Mouse (Mus musculus): ENCODE data around the gene Slc48a1.
A peak's percentile ranks its signal among the peaks of the same experiment; 100 is the strongest.

Slc48a1 gene

GRCm38 (mm10) chr15:97784561-97785161, 6.3 kb downstream of the Slc48a1 start:
- no peak for DNase-seq

- DNase-seq = peak; percentile 55
These were observed 7.6 kb downstream of the Slc48a1 start for GRCm38 (mm10) chr15:97785731-97786411.

GRCm38 (mm10) chr15:97786412-97787112, 8.2 kb downstream of the Slc48a1 start:
- peak; percentile 66 for DNase-seq

GRCm38 (mm10) chr15:97787148-97787798, 9.0 kb downstream of the Slc48a1 start:
- DNase-seq = no peak

- no peak for DNase-seq
These were observed 9.7 kb downstream of the Slc48a1 start for GRCm38 (mm10) chr15:97787799-97788667.

- DNase-seq = peak; percentile 53
These were observed 10.5 kb downstream of the Slc48a1 start for GRCm38 (mm10) chr15:97788821-97789220.

- peak; percentile 79 for DNase-seq
These were observed 11.6 kb downstream of the Slc48a1 start for GRCm38 (mm10) chr15:97789761-97790505.

GRCm38 (mm10) chr15:97791126-97791700, 12.9 kb downstream of the Slc48a1 start:
- no peak for DNase-seq

GRCm38 (mm10) chr15:97793386-97794153, 15.2 kb downstream of the Slc48a1 start:
- DNase-seq = no peak

GRCm38 (mm10) chr15:97794268-97794667, 15.9 kb downstream of the Slc48a1 start:
- no peak for DNase-seq

GRCm38 (mm10) chr15:97795559-97796235, 17.4 kb downstream of the Slc48a1 start:
- DNase-seq = no peak

GRCm38 (mm10) chr15:97796674-97797310, 18.5 kb downstream of the Slc48a1 start:
- no peak for DNase-seq

GRCm38 (mm10) chr15:97798134-97798533, 19.8 kb downstream of the Slc48a1 start:
- no peak for DNase-seq

GRCm38 (mm10) chr15:97799446-97799845, 21.1 kb downstream of the Slc48a1 start:
- DNase-seq = no peak

GRCm38 (mm10) chr15:97800853-97801252, 22.5 kb downstream of the Slc48a1 start:
- no peak for DNase-seq

- DNase-seq = no peak
These were observed 23.5 kb downstream of the Slc48a1 start for GRCm38 (mm10) chr15:97801811-97802210.

GRCm38 (mm10) chr15:97802575-97802974, 24.3 kb downstream of the Slc48a1 start:
- DNase-seq = no peak

- DNase-seq = no peak
These were observed 29.5 kb downstream of the Slc48a1 start for GRCm38 (mm10) chr15:97807867-97808266.

GRCm38 (mm10) chr15:97808532-97808931, 30.2 kb downstream of the Slc48a1 start:
- DNase-seq = no peak

Measured in lung, postnatal 36 days (tissue).